Mouse (Mus musculus) monocyte, adult 2 months (primary cell): ENCODE data around the gene Zkscan7.

Experiments
- DNase-seq, 2 experiments: peaks; one replicate each; pipeline ENCODE4 v3.0.0; 2022; ENCODE audit warnings: low spot score in 2 of 2, low read depth in 1 of 2

The Zkscan7 gene

GRCm38 (mm10) chr9:122902717-122903535 is 17.4 kb downstream of the Zkscan7 start:
- DNase-seq, result no peak

- DNase-seq, result no peak
Measured at GRCm38 (mm10) chr9:122922436-122922835, 37.0 kb downstream of the Zkscan7 start.

- no peak for DNase-seq
Measured at GRCm38 (mm10) chr9:122922936-122923381, 37.5 kb downstream of the Zkscan7 start, which contains the start of gene Zfp105. Gene Zfp105 (plus strand): TSS chr9:122923072.

- DNase-seq, result no peak
Measured at GRCm38 (mm10) chr9:122928915-122929314, 43.4 kb downstream of the Zkscan7 start.
